Mouse (Mus musculus): ENCODE measurements around the gene Itpr1. TPM values are rescaled to one million over a fixed set of nuclear protein-coding genes. Genes with fewer than 3 reads are reported as not detected.
A peak's percentile ranks its signal among the peaks of the same experiment; 100 is the strongest.

Gene Itpr1
- polyA plus RNA-seq, 1 experiment from 2014 or later, result 4.0 TPM

DNA sequence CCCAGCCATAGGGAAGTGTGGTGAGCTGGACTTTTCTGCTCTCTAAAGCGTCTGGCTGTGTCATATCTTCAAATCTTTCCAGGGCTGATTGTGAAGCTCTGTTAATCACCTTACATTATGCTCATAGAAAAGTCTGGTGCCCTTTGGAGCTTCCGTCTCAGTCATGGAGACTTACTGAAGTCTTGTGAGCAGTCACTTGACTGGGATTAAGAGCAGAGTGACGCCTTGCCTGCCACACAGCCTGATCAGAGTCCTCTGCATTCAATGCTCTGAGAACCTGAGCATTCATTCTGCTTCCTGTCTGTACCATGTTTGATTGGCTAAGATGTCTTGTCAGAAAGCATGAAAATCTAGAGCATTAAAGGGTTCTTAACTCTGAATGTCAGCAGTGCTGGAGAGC lies 314.7 kb downstream of the Itpr1 start:
- H3K27me3 ChIP-seq (ENCODE audit: control insufficient read depth, insufficient read depth, low read length), result no peaks in the 10 kb centered on the region
- H3K27ac ChIP-seq (replicated peaks), result no peak overlapping the region; the same call in 1 of the 2 replicates
- no peak overlapping the region for H3K4me3 ChIP-seq (ENCODE audit: low read depth, low read length)
- no peak for DNase-seq (ENCODE audit: low spot score)
- ATAC-seq (ENCODE audit: low FRiP score, low TSS enrichment), result peak; percentile 13; the same call in 1 of the 2 replicates
- H3K36me3 ChIP-seq (ENCODE audit: control insufficient read depth, insufficient read depth, low read length), result no peaks in the 10 kb centered on the region
- H3K4me1 ChIP-seq (replicated peaks; ENCODE audit: control insufficient read depth, insufficient read depth), result no peaks in the 10 kb centered on the region
- H3K9ac ChIP-seq (ENCODE audit: low read length), result no peak overlapping the region
- WGBS, result 68% methylated on average over 3 of the region's 3 CpGs
- no peak overlapping the region for H3K4me2 ChIP-seq (replicated peaks; ENCODE audit: low read depth)
- H3K9me3 ChIP-seq (ENCODE audit: control insufficient read depth, low read length), result no peaks in the 10 kb centered on the region
- TF ChIP-seq EP300 (optimal IDR thresholded peaks at IDR 0.05) (no peak), CTCF (IDR thresholded peaks at IDR 0.05; ENCODE audit: low read depth) (no peak)

DNA sequence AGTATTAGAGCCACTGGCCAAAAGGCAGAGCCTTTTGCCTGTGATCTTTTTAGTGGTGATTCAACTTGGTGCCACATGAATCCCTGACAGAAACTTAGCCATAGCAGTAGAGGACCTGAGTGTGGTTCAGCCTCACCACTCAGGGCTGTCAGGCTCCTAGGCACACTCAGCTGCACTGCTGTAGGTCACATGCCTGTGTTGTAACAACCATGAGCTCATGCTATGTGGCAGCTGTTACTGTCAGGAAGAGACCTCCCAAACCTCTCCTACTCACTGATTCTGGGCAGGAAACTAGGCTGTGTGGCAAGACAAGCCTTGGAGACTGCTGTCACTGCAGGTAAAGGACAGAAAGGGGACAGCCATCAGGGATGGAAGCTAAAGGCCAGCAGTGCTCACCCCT lies 315.1 kb downstream of the Itpr1 start:
- no peak for TF ChIP-seq EP300 (optimal IDR thresholded peaks at IDR 0.05)
- TF ChIP-seq CTCF (IDR thresholded peaks at IDR 0.05; ENCODE audit: low read depth), result no peak
- ATAC-seq (ENCODE audit: low FRiP score, low TSS enrichment) (no peak), DNase-seq (ENCODE audit: low spot score) (no peak)
- H3K4me2 ChIP-seq (replicated peaks; ENCODE audit: low read depth), result no peak overlapping the region
- H3K36me3 ChIP-seq (ENCODE audit: control insufficient read depth, insufficient read depth, low read length), result no peaks in the 10 kb centered on the region
- H3K9me3 ChIP-seq (ENCODE audit: control insufficient read depth, low read length), result no peaks in the 10 kb centered on the region
- no peak overlapping the region for H3K4me3 ChIP-seq (ENCODE audit: low read depth, low read length)
- H3K9ac ChIP-seq (ENCODE audit: low read length), result no peak overlapping the region
- no peaks in the 10 kb centered on the region for H3K4me1 ChIP-seq (replicated peaks; ENCODE audit: control insufficient read depth, insufficient read depth)
- H3K27ac ChIP-seq (replicated peaks), result peak overlapping the region; percentile 36; the same call in 1 of the 2 replicates
- H3K27me3 ChIP-seq (ENCODE audit: control insufficient read depth, insufficient read depth, low read length), result no peaks in the 10 kb centered on the region

DNA sequence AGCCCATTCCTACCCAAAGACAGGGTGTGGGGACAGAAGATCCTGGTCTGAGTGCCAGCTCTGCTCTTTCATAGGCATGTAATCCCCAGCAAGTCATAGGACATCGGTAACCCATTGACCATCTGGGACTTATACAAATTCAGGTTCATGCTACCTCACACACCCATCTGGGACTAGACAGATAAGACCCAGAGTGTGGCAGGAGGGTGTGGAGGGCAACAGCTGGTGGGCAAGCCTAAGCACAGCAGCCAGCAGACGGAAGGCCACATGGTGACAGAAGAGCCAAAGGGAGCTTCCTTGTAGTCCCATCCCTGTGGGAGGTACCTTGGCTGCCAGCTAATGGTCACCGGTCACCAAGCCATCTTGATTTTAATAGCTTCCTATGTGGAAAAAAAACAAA lies 316.3 kb downstream of the Itpr1 start:
- no peak for DNase-seq (ENCODE audit: low spot score)
- Histone ChIP-seq H3K36me3 (ENCODE audit: control insufficient read depth, insufficient read depth, low read length) (no peaks in the 10 kb centered on the region), H3K27me3 (ENCODE audit: control insufficient read depth, insufficient read depth, low read length) (no peaks in the 10 kb centered on the region), H3K4me3 (ENCODE audit: low read depth, low read length) (no peak overlapping the region), H3K27ac (replicated peaks) (no peak overlapping the region), H3K9ac (ENCODE audit: low read length) (no peak overlapping the region), H3K4me2 (replicated peaks; ENCODE audit: low read depth) (no peak overlapping the region), H3K9me3 (ENCODE audit: control insufficient read depth, low read length) (no peaks in the 10 kb centered on the region), H3K4me1 (replicated peaks; ENCODE audit: control insufficient read depth, insufficient read depth) (no peaks in the 10 kb centered on the region)
- WGBS, result 80% methylated on average over 3 of the region's 3 CpGs
- no peak for ATAC-seq (ENCODE audit: low FRiP score, low TSS enrichment)
- TF ChIP-seq EP300 (optimal IDR thresholded peaks at IDR 0.05) (no peak), CTCF (IDR thresholded peaks at IDR 0.05; ENCODE audit: low read depth) (no peak)

DNA sequence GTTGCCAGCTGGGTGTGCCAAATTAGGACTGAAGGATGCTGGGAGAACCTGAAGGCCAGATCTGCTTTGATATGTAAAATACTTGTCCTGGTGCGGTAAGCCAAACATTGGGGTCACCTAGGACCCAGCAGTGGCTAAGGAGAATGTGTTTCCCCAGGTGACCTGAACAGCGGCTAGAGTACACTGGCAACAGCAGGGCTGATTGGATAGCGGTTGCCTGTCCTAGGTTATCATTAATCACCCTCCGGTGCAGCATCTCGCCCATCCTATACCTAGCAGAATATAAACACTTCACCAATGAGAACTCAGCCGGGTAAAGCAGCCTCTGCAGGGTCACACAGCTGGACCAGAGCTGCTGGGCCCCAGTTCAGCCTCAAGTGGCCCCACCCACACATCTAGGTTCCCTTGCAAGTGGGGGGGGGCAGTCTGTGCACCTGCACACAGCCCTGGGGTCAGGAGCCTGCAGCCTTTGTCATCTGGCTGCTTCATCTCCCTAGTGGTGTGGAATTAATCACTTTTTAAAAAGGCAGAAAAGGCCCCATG lies 318.0 kb downstream of the Itpr1 start:
- Histone ChIP-seq H3K4me1 (replicated peaks; ENCODE audit: control insufficient read depth, insufficient read depth) (0 out of 2 replicates have a peak, but pooled peaks cover 2% of the 10 kb centered on the region), H3K4me3 (ENCODE audit: low read depth, low read length) (no peak overlapping the region), H3K36me3 (ENCODE audit: control insufficient read depth, insufficient read depth, low read length) (no peaks in the 10 kb centered on the region), H3K27me3 (ENCODE audit: control insufficient read depth, insufficient read depth, low read length) (no peaks in the 10 kb centered on the region), H3K9me3 (ENCODE audit: control insufficient read depth, low read length) (no peaks in the 10 kb centered on the region), H3K27ac (replicated peaks) (peak overlapping the region; percentile 88), H3K9ac (ENCODE audit: low read length) (no peak overlapping the region), H3K4me2 (replicated peaks; ENCODE audit: low read depth) (no peak overlapping the region)
- TF ChIP-seq EP300 (optimal IDR thresholded peaks at IDR 0.05) (no peak), CTCF (IDR thresholded peaks at IDR 0.05; ENCODE audit: low read depth) (no peak)
- peak; percentile 26 for DNase-seq (ENCODE audit: low spot score)
- no peak for ATAC-seq (ENCODE audit: low FRiP score, low TSS enrichment)
- WGBS, result 34% methylated on average over 6 of the region's 6 CpGs

DNA sequence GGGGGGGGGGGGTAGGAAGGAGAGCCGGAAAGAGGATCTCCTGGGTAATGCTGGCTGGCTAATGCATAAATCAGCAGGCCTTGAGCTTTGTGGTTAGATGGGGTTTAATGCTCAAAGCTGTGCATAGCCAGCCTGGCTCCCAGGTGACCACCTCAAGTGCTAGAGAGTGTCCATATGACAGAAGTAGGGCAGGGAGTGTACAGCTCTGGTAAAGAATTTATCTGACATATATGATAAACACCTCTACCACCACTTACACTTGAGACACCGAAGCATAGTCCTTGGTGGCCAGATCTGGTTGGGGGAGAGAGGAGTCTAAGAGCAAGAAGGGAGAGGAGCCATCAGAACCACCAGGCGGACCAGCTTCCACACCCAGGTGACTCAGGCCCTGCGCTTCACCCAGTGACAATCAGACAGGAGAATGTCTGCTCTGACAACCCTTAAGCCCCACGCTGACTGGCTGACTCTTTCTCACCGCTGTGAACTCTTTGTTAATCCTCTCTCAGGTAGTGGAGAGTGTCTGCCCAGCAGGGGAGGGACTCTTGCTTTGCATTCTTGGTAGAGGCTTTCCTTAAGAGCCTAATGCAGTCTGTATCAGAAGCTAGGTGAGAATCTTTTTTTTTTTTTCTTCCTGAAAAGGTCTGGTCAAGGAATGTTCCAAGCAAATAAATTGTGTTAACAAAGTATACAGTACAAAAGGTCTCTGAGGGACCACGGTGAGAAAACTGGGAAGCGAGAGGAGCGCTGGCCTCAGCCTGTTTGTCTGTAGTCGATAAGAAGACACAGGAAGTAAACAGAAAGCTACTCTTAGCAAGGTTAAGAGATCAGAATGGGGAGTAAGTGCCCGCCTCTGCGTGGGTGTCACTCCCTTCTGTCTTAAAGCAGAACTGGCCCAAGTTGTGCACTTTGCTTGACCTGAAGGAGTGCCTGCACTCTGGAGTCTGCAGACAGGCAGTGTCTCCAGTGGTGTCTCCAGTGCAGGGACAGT lies 318.7 kb downstream of the Itpr1 start:
- 0 out of 2 replicates have a peak, but pooled peaks cover 2% of the 10 kb centered on the region for H3K4me1 ChIP-seq (replicated peaks; ENCODE audit: control insufficient read depth, insufficient read depth)
- no peaks in the 10 kb centered on the region for H3K9me3 ChIP-seq (ENCODE audit: control insufficient read depth, low read length)
- DNase-seq (ENCODE audit: low spot score) (peak; percentile 70), ATAC-seq (ENCODE audit: low FRiP score, low TSS enrichment) (peak; percentile 73)
- H3K9ac ChIP-seq (ENCODE audit: low read length), result no peak overlapping the region
- H3K27me3 ChIP-seq (ENCODE audit: control insufficient read depth, insufficient read depth, low read length), result no peaks in the 10 kb centered on the region
- TF ChIP-seq EP300 (optimal IDR thresholded peaks at IDR 0.05) (peak; percentile 58), CTCF (IDR thresholded peaks at IDR 0.05; ENCODE audit: low read depth) (peak; percentile 14; the same call in 1 of the 2 replicates)
- H3K27ac ChIP-seq (replicated peaks), result peak overlapping the region; percentile 88
- H3K36me3 ChIP-seq (ENCODE audit: control insufficient read depth, insufficient read depth, low read length), result no peaks in the 10 kb centered on the region
- WGBS, result 28% methylated on average over 12 of the region's 12 CpGs
- H3K4me3 ChIP-seq (ENCODE audit: low read depth, low read length), result no peak overlapping the region
- no peak overlapping the region; the same call in 1 of the 2 replicates for H3K4me2 ChIP-seq (replicated peaks; ENCODE audit: low read depth)
